Mouse (Mus musculus) macrophage (primary cell): ENCODE measurements around the gene Npas2. TPM values are rescaled to one million over a fixed set of nuclear protein-coding genes. Genes with fewer than 3 reads are reported as not detected.

Experiments
- H3K27ac ChIP-seq: fragments of 350-480 bp; formaldehyde crosslinking; 2 replicates; pipeline ENCODE4 v1.9.0; 2021
- H3K36me3 ChIP-seq: fragments of 350-480 bp; formaldehyde crosslinking; 2 replicates; pipeline ENCODE4 v1.9.0; 2021; ENCODE audit errors: inconsistent target
- H3K4me3 ChIP-seq: fragments of 350-480 bp; formaldehyde crosslinking; 2 replicates; pipeline ENCODE4 v1.9.0; 2021; ENCODE audit errors: inconsistent target
- H3K79me2 ChIP-seq: fragments of 350-480 bp; formaldehyde crosslinking; 2 replicates; pipeline ENCODE4 v1.9.0; 2021; ENCODE audit errors: inconsistent target
- WGBS: methylation state at CpG from one replicate; pipeline ENCODE4 v1.1.7; 2026; ENCODE audit warnings: inconsistent platforms; ENCODE audit not compliant: missing documents; 5-methylcytosine and 5-hydroxymethylcytosine counted together
- polyA plus RNA-seq: library from polyadenylated mRNA; stranded (reverse); fragments of 250-400 nt; gene quantifications from 3 replicates; pipeline ENCODE4 v1.2.4, GENCODE M21; 2018; ENCODE audit warnings: inconsistent platforms

Gene Npas2
- polyA plus RNA-seq, 1 experiment from 2014 or later: 2.0 TPM

GRCm38 (mm10) chr1:39344981-39345600, 151.6 kb downstream of the Npas2 start:
- no peak overlapping the region for H3K4me3 ChIP-seq
- H3K36me3 ChIP-seq: no peaks in the 10 kb centered on the region
- H3K27ac ChIP-seq: no peak overlapping the region
- H3K79me2 ChIP-seq: no peaks in the 10 kb centered on the region
- 68% methylated on average over 20 of the region's 21 CpGs for WGBS

GRCm38 (mm10) chr1:39349001-39349400, 155.5 kb downstream of the Npas2 start:
- no peaks in the 10 kb centered on the region for H3K36me3 ChIP-seq
- no peak overlapping the region for H3K4me3 ChIP-seq
- H3K79me2 ChIP-seq: no peaks in the 10 kb centered on the region
- H3K27ac ChIP-seq: peak overlapping the region; percentile 21
- WGBS: 75% methylated on average over 1 of the region's 1 CpGs

GRCm38 (mm10) chr1:39349427-39349826, 155.9 kb downstream of the Npas2 start:
- peak overlapping the region; percentile 21 for H3K27ac ChIP-seq
- H3K79me2 ChIP-seq: no peaks in the 10 kb centered on the region
- H3K36me3 ChIP-seq: no peaks in the 10 kb centered on the region
- WGBS: 93% methylated on average over 7 of the region's 7 CpGs
- no peak overlapping the region for H3K4me3 ChIP-seq

GRCm38 (mm10) chr1:39361754-39362514, 168.4 kb downstream of the Npas2 start:
- no peaks in the 10 kb centered on the region for H3K36me3 ChIP-seq
- H3K79me2 ChIP-seq: no peaks in the 10 kb centered on the region
- no peak overlapping the region for H3K4me3 ChIP-seq
- WGBS: 69% methylated on average over 24 of the region's 24 CpGs
- H3K27ac ChIP-seq: no peak overlapping the region

GRCm38 (mm10) chr1:39362515-39362893, 169.0 kb downstream of the Npas2 start:
- no peaks in the 10 kb centered on the region for H3K36me3 ChIP-seq
- no peak overlapping the region for H3K4me3 ChIP-seq
- 91% methylated on average over 7 of the region's 7 CpGs for WGBS
- H3K79me2 ChIP-seq: no peaks in the 10 kb centered on the region
- no peak overlapping the region for H3K27ac ChIP-seq

GRCm38 (mm10) chr1:39365562-39365961, 172.0 kb downstream of the Npas2 start:
- H3K27ac ChIP-seq: no peak overlapping the region
- no peak overlapping the region for H3K4me3 ChIP-seq
- peaks cover 15% of the 10 kb centered on the region for H3K36me3 ChIP-seq
- 100% methylated on average over 1 of the region's 1 CpGs for WGBS
- peaks cover 27% of the 10 kb centered on the region for H3K79me2 ChIP-seq

GRCm38 (mm10) chr1:39367045-39367444, 173.5 kb downstream of the Npas2 start:
- Histone ChIP-seq H3K4me3 (peak overlapping the region; percentile 42), H3K79me2 (peaks cover 28% of the 10 kb centered on the region), H3K36me3 (peaks cover 30% of the 10 kb centered on the region), H3K27ac (no peak overlapping the region)
- WGBS: 37% methylated on average over 6 of the region's 6 CpGs

- Histone ChIP-seq H3K4me3 (peak within 1 kb of the TSS; percentile 87), H3K79me2 (peaks cover 28% of the 10 kb centered on the region), H3K27ac (peak within 1 kb of the TSS; percentile 52), H3K36me3 (peaks cover 37% of the 10 kb centered on the region)
- WGBS: under 1% methylated on average over 62 of the region's 62 CpGs
These were observed 174.2 kb downstream of the Npas2 start, which contains the start of gene Rpl31 for GRCm38 (mm10) chr1:39367601-39368266. Gene Rpl31, plus strand, starts transcription at chr1:39367842.

- H3K4me3 ChIP-seq: peak overlapping the region; percentile 87
- peaks cover 28% of the 10 kb centered on the region for H3K79me2 ChIP-seq
- peak overlapping the region; percentile 52 for H3K27ac ChIP-seq
- under 1% methylated on average over 34 of the region's 34 CpGs for WGBS
- H3K36me3 ChIP-seq: peaks cover 43% of the 10 kb centered on the region
These were observed 174.8 kb downstream of the Npas2 start for GRCm38 (mm10) chr1:39368267-39368841.

GRCm38 (mm10) chr1:39370431-39370830, 176.9 kb downstream of the Npas2 start:
- 90% methylated on average over 6 of the region's 6 CpGs for WGBS
- Histone ChIP-seq H3K27ac (no peak overlapping the region), H3K4me3 (no peak overlapping the region), H3K79me2 (peaks cover 28% of the 10 kb centered on the region), H3K36me3 (peaks cover 56% of the 10 kb centered on the region)

- H3K4me3 ChIP-seq: no peak overlapping the region
- H3K36me3 ChIP-seq: peaks cover 65% of the 10 kb centered on the region
- peaks cover 28% of the 10 kb centered on the region for H3K79me2 ChIP-seq
- H3K27ac ChIP-seq: no peak overlapping the region
- WGBS: 72% methylated on average over 8 of the region's 8 CpGs
These were observed 178.8 kb downstream of the Npas2 start for GRCm38 (mm10) chr1:39372220-39372843.

GRCm38 (mm10) chr1:39373378-39373777, 179.8 kb downstream of the Npas2 start:
- H3K27ac ChIP-seq: no peak overlapping the region
- no peak overlapping the region for H3K4me3 ChIP-seq
- 90% methylated on average over 4 of the region's 4 CpGs for WGBS
- peaks cover 23% of the 10 kb centered on the region for H3K79me2 ChIP-seq
- peaks cover 72% of the 10 kb centered on the region for H3K36me3 ChIP-seq

- Histone ChIP-seq H3K79me2 (peaks cover 13% of the 10 kb centered on the region), H3K4me3 (no peak overlapping the region), H3K27ac (no peak overlapping the region), H3K36me3 (peaks cover 75% of the 10 kb centered on the region)
- WGBS: 93% methylated on average over 4 of the region's 5 CpGs
These were observed 180.8 kb downstream of the Npas2 start for GRCm38 (mm10) chr1:39374231-39374809.

GRCm38 (mm10) chr1:39376121-39376520, 182.6 kb downstream of the Npas2 start:
- H3K4me3 ChIP-seq: no peak overlapping the region
- H3K27ac ChIP-seq: no peak overlapping the region
- WGBS: 93% methylated on average over 6 of the region's 7 CpGs
- H3K36me3 ChIP-seq: peaks cover 71% of the 10 kb centered on the region
- no peaks in the 10 kb centered on the region for H3K79me2 ChIP-seq
